Mouse (Mus musculus) ES-Bruce4 (cell line): ENCODE results near the gene Ggta1. TPM values are rescaled to one million over a fixed set of nuclear protein-coding genes. Genes with fewer than 3 reads are reported as not detected.

ENCODE experiments used
- H3K27ac ChIP-seq: 2 replicates; pipeline ENCODE4 v1.5.1; 2012; ENCODE audit warnings: low read length, inconsistent platforms; ENCODE audit not compliant: insufficient read depth
- H3K27me3 ChIP-seq: 2 replicates; pipeline ENCODE4 v1.6.1; 2012; ENCODE audit warnings: mild to moderate bottlenecking, low read length, inconsistent platforms; ENCODE audit not compliant: control insufficient read depth, poor library complexity, insufficient read depth, severe bottlenecking
- H3K36me3 ChIP-seq: 2 replicates; pipeline ENCODE4 v1.6.1; 2012; ENCODE audit warnings: inconsistent platforms, mild to moderate bottlenecking, low read length, moderate library complexity; ENCODE audit not compliant: control insufficient read depth, poor library complexity, insufficient read depth, severe bottlenecking
- H3K4me1 ChIP-seq: one replicate; pipeline ENCODE4 v1.8.1; 2011; ENCODE audit warnings: low read length; ENCODE audit not compliant: control insufficient read depth, insufficient read depth
- H3K4me3 ChIP-seq: 2 replicates; pipeline ENCODE4 v1.5.1; 2011; ENCODE audit warnings: low read depth, mild to moderate bottlenecking, low read length
- H3K9ac ChIP-seq: 2 replicates; pipeline ENCODE4 v1.6.1; 2012; ENCODE audit warnings: low read depth, mild to moderate bottlenecking, inconsistent platforms; ENCODE audit not compliant: poor library complexity, severe bottlenecking
- H3K9me3 ChIP-seq: replicated peaks from 2 replicates; pipeline ENCODE4 v1.6.1; 2012; ENCODE audit warnings: mild to moderate bottlenecking, low read length, inconsistent platforms; ENCODE audit not compliant: control insufficient read depth, poor library complexity, insufficient read depth, severe bottlenecking
- CTCF ChIP-seq: IDR thresholded peaks from one replicate; pipeline ENCODE4 v1.8.1; 2011; ENCODE audit warnings: low read depth, low read length
- EP300 ChIP-seq: IDR thresholded peaks from 2 replicates; pipeline ENCODE4 v1.6.1; 2011; ENCODE audit warnings: low read depth, low read length; ENCODE audit not compliant: insufficient read depth
- POLR2A ChIP-seq: IDR thresholded peaks from one replicate; pipeline ENCODE4 v1.8.1; 2011; ENCODE audit warnings: low read length; ENCODE audit not compliant: insufficient read depth
- polyA plus RNA-seq: library from polyadenylated mRNA; stranded (reverse); fragments of >200 nt; gene quantifications from 2 replicates; pipeline ENCODE4 v1.2.4, GENCODE M21; 2011; ENCODE audit warnings: low read depth; ENCODE audit not compliant: missing spikeins, insufficient read depth, insufficient read length

Ggta1 gene
- polyA plus RNA-seq, 1 experiment: 52.5 TPM

- Histone ChIP-seq H3K9me3 (no peaks in the 10 kb centered on the region), H3K27me3 (no peaks in the 10 kb centered on the region), H3K27ac (no peak overlapping the region), H3K4me1 (peaks cover 2% of the 10 kb centered on the region), H3K9ac (no peak overlapping the region), H3K4me3 (no peak overlapping the region), H3K36me3 (no peaks in the 10 kb centered on the region)
- TF ChIP-seq EP300 (no peak), POLR2A (no peak), CTCF (no peak)
Observed at GRCm38 (mm10) chr2:35465677-35466076, 2.6 kb upstream of the Ggta1 start.

GRCm38 (mm10) chr2:35464548-35464947 lies 1.5 kb upstream of the Ggta1 start:
- Histone ChIP-seq H3K27ac (peak overlapping the region; percentile 84), H3K4me1 (peaks cover 5% of the 10 kb centered on the region)
- TF ChIP-seq CTCF: no peak
- TF ChIP-seq EP300: no peak
- TF ChIP-seq POLR2A: no peak

DNA sequence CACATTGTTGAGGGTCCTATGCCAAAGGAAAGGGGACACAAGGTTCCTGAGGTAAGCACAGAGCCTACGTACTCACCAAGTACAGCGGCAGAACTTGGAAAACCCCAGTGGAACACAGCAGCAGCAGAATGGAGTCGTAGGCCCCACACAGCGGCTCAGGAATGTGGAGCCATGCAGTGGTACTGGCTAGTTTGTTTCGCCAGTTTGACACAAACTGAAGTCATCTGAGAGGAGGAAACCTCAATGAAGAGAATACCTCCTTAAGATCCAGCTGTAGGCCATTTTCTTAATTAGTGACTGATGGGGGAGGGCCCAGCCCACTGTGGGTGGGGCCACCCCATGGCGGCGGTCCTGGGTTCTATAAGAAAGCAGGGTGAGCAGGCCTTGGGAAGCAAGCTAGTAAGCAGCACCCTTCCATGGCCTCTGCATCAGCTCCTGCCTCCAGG lies 1.1 kb upstream of the Ggta1 start:
- H3K4me1 ChIP-seq: peaks cover 5% of the 10 kb centered on the region
- H3K9ac ChIP-seq: no peak overlapping the region
- no peaks in the 10 kb centered on the region for H3K36me3 ChIP-seq
- no peak overlapping the region; the same call in 1 of the 2 replicates for H3K4me3 ChIP-seq
- no peak for TF ChIP-seq CTCF
- no peak for TF ChIP-seq POLR2A
- no peak for TF ChIP-seq EP300
- H3K9me3 ChIP-seq: no peaks in the 10 kb centered on the region
- H3K27ac ChIP-seq: peak overlapping the region; percentile 84
- no peaks in the 10 kb centered on the region for H3K27me3 ChIP-seq

More at GRCm38 (mm10) chr2:35464548-35464947, 1.5 kb upstream of the Ggta1 start:
- Histone ChIP-seq H3K9ac (no peak overlapping the region), H3K9me3 (no peaks in the 10 kb centered on the region), H3K27me3 (no peaks in the 10 kb centered on the region), H3K36me3 (no peaks in the 10 kb centered on the region), H3K4me3 (no peak overlapping the region)

DNA sequence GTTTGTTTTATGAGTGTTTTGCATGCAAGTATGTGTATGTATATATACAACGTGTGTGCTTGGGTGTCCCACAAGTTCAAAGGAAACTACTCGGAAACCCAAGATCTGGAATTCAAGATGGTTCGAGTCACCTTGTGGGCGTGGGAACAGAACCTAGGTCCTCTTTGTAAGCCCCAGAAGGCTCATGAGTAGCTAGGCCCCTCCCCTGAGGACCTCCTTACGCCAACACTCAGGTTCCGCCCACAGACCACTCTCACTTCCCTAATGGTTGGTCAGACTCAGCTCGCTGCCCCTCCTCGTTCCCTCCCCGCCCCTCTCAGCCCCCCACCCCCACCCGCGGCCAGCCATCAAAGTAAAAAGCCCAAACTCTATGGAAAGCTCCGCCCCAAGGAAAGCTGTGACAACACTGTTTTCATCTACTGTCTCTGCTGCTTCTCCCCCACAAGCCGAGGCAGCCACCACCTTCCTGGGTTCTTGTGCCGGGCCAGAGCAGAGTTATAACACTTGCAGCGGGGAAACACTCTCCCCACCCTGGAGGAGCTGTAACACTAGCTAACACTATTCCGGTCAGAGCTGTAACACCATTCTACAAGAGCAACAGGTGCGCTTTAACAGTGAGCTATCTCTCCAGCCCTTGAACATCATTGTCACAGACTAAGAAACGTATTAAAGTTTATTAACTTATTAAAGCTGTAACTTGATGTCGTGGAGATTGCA lies 499 bp upstream of the Ggta1 start:
- peak overlapping the region; percentile 31 for H3K4me3 ChIP-seq
- H3K27ac ChIP-seq: peak overlapping the region; percentile 84
- peaks cover 5% of the 10 kb centered on the region for H3K4me1 ChIP-seq

GRCm38 (mm10) chr2:35461971-35462787 lies 852 bp downstream of the Ggta1 start:
- H3K27ac ChIP-seq: peak overlapping the region; percentile 68
- no peak for TF ChIP-seq EP300
- no peak for TF ChIP-seq POLR2A
- TF ChIP-seq CTCF: no peak
- H3K9me3 ChIP-seq: no peaks in the 10 kb centered on the region
- H3K36me3 ChIP-seq: no peaks in the 10 kb centered on the region
- no peaks in the 10 kb centered on the region for H3K27me3 ChIP-seq
- peak overlapping the region; percentile 83 for H3K4me3 ChIP-seq
- peak overlapping the region; percentile 88 for H3K9ac ChIP-seq
- H3K4me1 ChIP-seq: peaks cover 5% of the 10 kb centered on the region

More for the DNA sequence above, 499 bp upstream of the Ggta1 start:
- H3K9me3 ChIP-seq: no peaks in the 10 kb centered on the region
- no peak overlapping the region for H3K9ac ChIP-seq
- H3K27me3 ChIP-seq: no peaks in the 10 kb centered on the region
- no peaks in the 10 kb centered on the region for H3K36me3 ChIP-seq
- TF ChIP-seq POLR2A (peak; percentile 29), CTCF (no peak), EP300 (0 out of 2 replicates have a peak, but pooled peaks have one; percentile 28)
